In genomic region chr1:74067866-74068265, GRCm38 (mm10) we compare ENCODE assay signal across 8 mouse cellular contexts. TPM values are rescaled to one million over a fixed set of nuclear protein-coding genes. Genes with fewer than 3 reads are reported as not detected.
DNase-seq lines count a peak whose midpoint lies in the region; ATAC-seq and TF ChIP-seq lines count a peak whose summit lies in the region.

No protein-coding gene starts in this region.

- DNase-seq in kidney, adult 18-20 months = no peak
- DNase-seq in limb, embryonic 14.5 days (ENCODE audit: low spot score) = no peak
- no peak for DNase-seq in embryo, embryonic 11 days
- DNase-seq in ovary, postnatal 36 days (ENCODE audit: low spot score) = no peak
- DNase-seq in right cerebral cortex, adult 2 months (ENCODE audit: low spot score in 2 of 2) = no peak

- WGBS in kidney, embryonic 16.5 days = 17% methylated on average over 14 of the region's 14 CpGs
- WGBS in limb, embryonic 14.5 days = 23% methylated on average over 14 of the region's 14 CpGs
- 12% methylated on average over 14 of the region's 14 CpGs for WGBS in stomach, embryonic 14.5 days

- H3K36me3 ChIP-seq in kidney, embryonic 16.5 days (ENCODE audit: insufficient read depth, low read length) = no peaks in the 10 kb centered on the region
- peaks cover 9% of the 10 kb centered on the region; the same call in 1 of the 2 replicates for H3K36me3 ChIP-seq in limb, embryonic 14.5 days (ENCODE audit: control insufficient read depth, insufficient read depth, low read length)
- no peaks in the 10 kb centered on the region for H3K36me3 ChIP-seq in stomach, embryonic 14.5 days (ENCODE audit: control insufficient read depth, insufficient read depth, low read length)

- ATAC-seq in kidney, embryonic 16.5 days (ENCODE audit: low FRiP score, low TSS enrichment) = no peak
- ATAC-seq in limb, embryonic 14.5 days (ENCODE audit: low FRiP score, low read depth) = no peak
- ATAC-seq in stomach, embryonic 14.5 days (ENCODE audit: insufficient number of reproducible peaks, insufficient read depth, low FRiP score, low read depth) = no peak

- TF ChIP-seq CTCF in embryonic fibroblast, embryonic 13.5 days (IDR thresholded peaks at IDR 0.05; ENCODE audit: borderline replicate concordance, insufficient read depth, low read length) = no peak

- no peaks in the 10 kb centered on the region for H3K27me3 ChIP-seq in kidney, embryonic 16.5 days (ENCODE audit: insufficient read depth, low read length)
- H3K27me3 ChIP-seq in limb, embryonic 14.5 days (ENCODE audit: control insufficient read depth, insufficient read depth, low read length) = no peaks in the 10 kb centered on the region
- no peaks in the 10 kb centered on the region for H3K27me3 ChIP-seq in stomach, embryonic 14.5 days (ENCODE audit: control insufficient read depth, insufficient read depth, low read length)

- peak overlapping the region; percentile 60 for H3K4me2 ChIP-seq in kidney, embryonic 16.5 days (replicated peaks; ENCODE audit: low read depth, low read length)
- peak overlapping the region; percentile 78 for H3K4me2 ChIP-seq in limb, embryonic 14.5 days (replicated peaks; ENCODE audit: low read depth, low read length, severe bottlenecking)
- peak overlapping the region; percentile 94 for H3K4me2 ChIP-seq in stomach, embryonic 14.5 days (replicated peaks; ENCODE audit: low read depth, low read length)

- H3K9me3 ChIP-seq in kidney, embryonic 16.5 days (ENCODE audit: low read length) = no peaks in the 10 kb centered on the region
- H3K9me3 ChIP-seq in limb, embryonic 14.5 days (ENCODE audit: control insufficient read depth, low read length) = no peaks in the 10 kb centered on the region
- no peaks in the 10 kb centered on the region for H3K9me3 ChIP-seq in stomach, embryonic 14.5 days (ENCODE audit: control insufficient read depth, low read depth, low read length)

- peak overlapping the region; percentile 59; the same call in 1 of the 2 replicates for H3K27ac ChIP-seq in kidney, embryonic 16.5 days (ENCODE audit: low read length)
- H3K27ac ChIP-seq in embryonic fibroblast, embryonic 13.5 days (ENCODE audit: insufficient read depth, low read length) = peak overlapping the region; percentile 80; the same call in 1 of the 2 replicates
- peak overlapping the region; percentile 75 for H3K27ac ChIP-seq in limb, embryonic 14.5 days (replicated peaks; ENCODE audit: low read depth, low read length)
- no peak overlapping the region for H3K27ac ChIP-seq in stomach, embryonic 14.5 days (ENCODE audit: low read length)

- peak overlapping the region; percentile 68 for H3K9ac ChIP-seq in kidney, embryonic 16.5 days (replicated peaks; ENCODE audit: low read length)
- H3K9ac ChIP-seq in limb, embryonic 14.5 days (ENCODE audit: low read depth, low read length, severe bottlenecking) = peak overlapping the region; percentile 69
- peak overlapping the region; percentile 33 for H3K9ac ChIP-seq in stomach, embryonic 14.5 days (replicated peaks; ENCODE audit: low read depth, low read length)

- TF ChIP-seq POLR2A in embryonic fibroblast, embryonic 13.5 days (IDR thresholded peaks at IDR 0.05; ENCODE audit: low read depth, low read length) = no peak
- TF ChIP-seq POLR2A in limb, embryonic 14.5 days (IDR thresholded peaks at IDR 0.05; ENCODE audit: borderline replicate concordance, extremely low read depth, insufficient read depth, insufficient read length) = no peak

- peak overlapping the region; percentile 42 for H3K4me3 ChIP-seq in kidney, embryonic 16.5 days (ENCODE audit: low read length)
- peak overlapping the region; percentile 52 for H3K4me3 ChIP-seq in embryonic fibroblast, embryonic 13.5 days (ENCODE audit: insufficient read depth, low read length)
- peak overlapping the region; percentile 54 for H3K4me3 ChIP-seq in limb, embryonic 14.5 days (replicated peaks; ENCODE audit: low read length)
- peak overlapping the region; percentile 38 for H3K4me3 ChIP-seq in stomach, embryonic 14.5 days (ENCODE audit: low read depth, low read length)

- peaks cover 29% of the 10 kb centered on the region for H3K4me1 ChIP-seq in kidney, embryonic 16.5 days (ENCODE audit: insufficient read depth, low read length)
- H3K4me1 ChIP-seq in embryonic fibroblast, embryonic 13.5 days (ENCODE audit: control insufficient read depth, insufficient read depth, low read length) = peaks cover 29% of the 10 kb centered on the region
- H3K4me1 ChIP-seq in limb, embryonic 14.5 days (ENCODE audit: control insufficient read depth, insufficient read depth, low read length) = peaks cover 38% of the 10 kb centered on the region
- H3K4me1 ChIP-seq in stomach, embryonic 14.5 days (ENCODE audit: control insufficient read depth, insufficient read depth, low read length) = peaks cover 16% of the 10 kb centered on the region; the same call in 1 of the 2 replicates

RNA-seq across cellular contexts. Expression of gene Tns1, which starts 56.4 kb away (rescaled TPM):
- polyA plus RNA-seq in kidney, embryonic 16.5 days (2015; fragmentation: Nextera tagmentation; extraction: Ambion mirVana) = 77.3 and 78.3 TPM in 2 replicates
- polyA plus RNA-seq in embryonic fibroblast, embryonic 13.5 days (2011; ENCODE audit: insufficient read length, low read depth, missing spikeins) = 122 and 198 TPM in 2 replicates
- polyA plus RNA-seq in limb, embryonic 14.5 days (2012; rRNA removed) = 38.0 and 67.2 TPM in 2 replicates
- 51.3 and 55.9 TPM in 2 replicates for polyA plus RNA-seq in limb, embryonic 14.5 days (2014; fragmentation: Nextera tagmentation; extraction: Ambion mirVana)
- polyA plus RNA-seq in stomach, embryonic 14.5 days (2014; fragmentation: Nextera tagmentation; extraction: Ambion mirVana) = 35.3 and 37.9 TPM in 2 replicates

RNA-seq across cellular contexts. Expression of gene Rufy4, which starts 57.5 kb away (rescaled TPM):
- polyA plus RNA-seq in kidney, embryonic 16.5 days (2015; fragmentation: Nextera tagmentation; extraction: Ambion mirVana) = 0.22 and 0.32 TPM in 2 replicates
- polyA plus RNA-seq in embryonic fibroblast, embryonic 13.5 days (2011; ENCODE audit: insufficient read length, low read depth, missing spikeins) = 0.56 TPM in 1 of 2 replicates, not detected in the other
- 0.65 and 0.72 TPM in 2 replicates for polyA plus RNA-seq in limb, embryonic 14.5 days (2012; rRNA removed)
- 0.46 and 0.48 TPM in 2 replicates for polyA plus RNA-seq in limb, embryonic 14.5 days (2014; fragmentation: Nextera tagmentation; extraction: Ambion mirVana)
- polyA plus RNA-seq in stomach, embryonic 14.5 days (2014; fragmentation: Nextera tagmentation; extraction: Ambion mirVana) = 0.25 and 0.26 TPM in 2 replicates
